Mouse (Mus musculus) small intestine, adult 2 months (tissue): ENCODE data around the gene Vsig2.

Source experiments
- CTCF ChIP-seq: fragments of 200-500 bp; IDR thresholded peaks from 2 replicates; pipeline ENCODE4 v1.5.1; 2012; ENCODE audit warnings: low read depth, mild to moderate bottlenecking, control low read depth, inconsistent platforms, low read length, moderate library complexity, mixed read lengths; ENCODE audit not compliant: insufficient replicate concordance, insufficient read length; ENCODE audit errors: extremely low read depth
- POLR2A ChIP-seq: fragments of 200-500 bp; IDR thresholded peaks from 2 replicates; pipeline ENCODE4 v1.6.1; 2012; ENCODE audit warnings: low read depth, mild to moderate bottlenecking, control low read depth, inconsistent platforms, low read length, moderate library complexity

DNA sequence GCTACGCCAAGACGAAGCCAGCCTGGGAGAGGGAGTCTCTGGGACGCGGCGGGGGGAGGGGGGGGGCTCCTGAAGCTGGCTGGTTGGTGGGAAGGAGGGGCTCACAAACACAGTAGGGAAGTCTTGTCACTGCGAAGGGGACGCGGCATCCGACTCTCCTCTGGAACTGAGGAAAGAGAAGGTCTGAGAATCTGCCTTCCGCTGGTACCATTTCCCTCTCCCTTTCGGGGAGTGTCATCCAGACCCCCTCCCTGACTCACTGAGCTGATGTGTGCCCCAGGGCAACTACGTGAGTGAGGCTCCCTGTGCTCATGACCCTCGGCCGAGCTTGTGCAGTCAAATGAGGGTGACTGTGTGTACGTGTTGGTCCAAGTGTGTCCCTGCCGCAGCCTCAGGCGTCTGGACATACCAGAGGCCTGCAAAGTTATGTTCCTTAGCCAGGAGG is 6.1 kb downstream of the Vsig2 start:
- TF ChIP-seq POLR2A (no peak), CTCF (no peak)
